Mouse (Mus musculus) testis, adult 2 months (tissue): ENCODE data around the gene Pdgfa.

Experiments used
- CTCF ChIP-seq: fragments of 200-500 bp; IDR thresholded peaks from 2 replicates; pipeline ENCODE4 v1.5.1; 2012; ENCODE audit warnings: low read depth, mild to moderate bottlenecking, inconsistent platforms, low read length, moderate library complexity; ENCODE audit not compliant: control insufficient read depth, insufficient read depth, insufficient replicate concordance
- POLR2A ChIP-seq: fragments of 200-500 bp; IDR thresholded peaks from 2 replicates; pipeline ENCODE4 v1.6.1; 2012; ENCODE audit warnings: low read depth, mild to moderate bottlenecking, inconsistent platforms, low read length, moderate library complexity; ENCODE audit not compliant: control insufficient read depth

GRCm38 (mm10) chr5:138970056-138970490, 27.1 kb downstream of the Pdgfa start:
- TF ChIP-seq POLR2A (no peak), CTCF (no peak)
